Mouse (Mus musculus): ENCODE results near the gene Txlna.

DNA sequence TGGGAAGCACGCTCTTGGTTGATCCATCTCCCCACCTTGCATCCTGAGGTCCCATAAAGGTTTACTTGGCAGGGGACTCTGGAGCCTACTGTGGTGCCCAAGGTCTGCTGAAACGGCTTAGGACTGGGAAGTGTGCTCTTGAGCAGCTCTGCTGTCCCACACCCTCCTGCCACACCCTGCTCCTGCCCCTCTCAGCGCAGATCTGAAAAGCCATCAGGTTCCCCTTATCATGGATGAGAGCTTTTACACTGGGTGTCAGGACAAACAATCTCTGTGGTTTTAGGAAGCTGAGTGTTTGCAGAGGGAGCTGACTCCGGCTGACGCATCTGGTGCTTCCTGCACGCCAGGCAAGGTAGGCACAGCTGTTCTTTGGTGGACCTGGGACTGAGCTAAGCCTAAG lies 7.0 kb downstream of the Txlna start:
- no peak for TF ChIP-seq CTCF (IDR thresholded peaks at IDR 0.05; ENCODE audit: insufficient read depth, low read depth, low read length)
- TF ChIP-seq POLR2A (IDR thresholded peaks at IDR 0.05; ENCODE audit: insufficient read depth, low read depth, low read length) = no peak
